Mouse (Mus musculus): ENCODE data around the gene Yes1. TPM values are rescaled to one million over a fixed set of nuclear protein-coding genes. Genes with fewer than 3 reads are reported as not detected.

The Yes1 gene
- 38.5 TPM for polyA plus RNA-seq (2014; fragmentation: Illumina TruSeq; extraction: RNeasy Lipid Tissue Mini Kit (QIAGEN cat#74804); ENCODE audit: low read depth, low replicate concordance)

GRCm38 (mm10) chr5:32610801-32611340, at the start of gene Yes1:
Gene Yes1, plus strand, starts transcription at chr5:32611171.

Other genes starting within 250 kb of the Yes1 start
- 160 TPM for gene Ppp1cb, start 152.3 kb upstream of the Yes1 start, polyA plus RNA-seq (2014; fragmentation: Illumina TruSeq; extraction: RNeasy Lipid Tissue Mini Kit (QIAGEN cat#74804); ENCODE audit: low read depth, low replicate concordance)
- 5.6 TPM for gene Pisd, start 174.5 kb downstream of the Yes1 start, polyA plus RNA-seq (2014; fragmentation: Illumina TruSeq; extraction: RNeasy Lipid Tissue Mini Kit (QIAGEN cat#74804); ENCODE audit: low read depth, low replicate concordance)
- not detected for gene Gm20671, start 215.9 kb downstream of the Yes1 start, polyA plus RNA-seq (2014; fragmentation: Illumina TruSeq; extraction: RNeasy Lipid Tissue Mini Kit (QIAGEN cat#74804); ENCODE audit: low read depth, low replicate concordance)
- 13.7 TPM for gene Prr14l, start 243.1 kb downstream of the Yes1 start, polyA plus RNA-seq (2014; fragmentation: Illumina TruSeq; extraction: RNeasy Lipid Tissue Mini Kit (QIAGEN cat#74804); ENCODE audit: low read depth, low replicate concordance)

Measured in testis, adult 10 weeks (tissue).